8 mouse cellular contexts compared by ENCODE assay signal in genomic region chr5:45638806-45639714, GRCm38 (mm10). TPM values are rescaled to one million over a fixed set of nuclear protein-coding genes. Genes with fewer than 3 reads are reported as not detected.
DNase-seq lines count a peak whose midpoint lies in the region; ATAC-seq and TF ChIP-seq lines count a peak whose summit lies in the region.

TSS of gene Fam184b (minus strand) at chr5:45639614.

- peak; percentile 17 to 22 for DNase-seq in heart, adult 2 months
- no peak for DNase-seq in heart, adult 9 months (ENCODE audit: low spot score in 2 of 2)
- DNase-seq in limb, embryonic 14.5 days (ENCODE audit: low spot score) = peak; percentile 19
- DNase-seq in midbrain, embryonic 14.5 days = peak; percentile 90

- no peaks in the 10 kb centered on the region for H3K79me2 ChIP-seq in heart, adult 2 months (replicated peaks; ENCODE audit: control insufficient read depth, insufficient read depth, low read length)

- H3K36me3 ChIP-seq in heart, adult 2 months (ENCODE audit: control insufficient read depth, insufficient read depth, low read length) = no peaks in the 10 kb centered on the region
- H3K36me3 ChIP-seq in heart, embryonic 12.5 days = no peaks in the 10 kb centered on the region
- no peaks in the 10 kb centered on the region for H3K36me3 ChIP-seq in kidney, embryonic 16.5 days (ENCODE audit: insufficient read depth, low read length)
- H3K36me3 ChIP-seq in limb, embryonic 14.5 days (ENCODE audit: control insufficient read depth, insufficient read depth, low read length) = no peaks in the 10 kb centered on the region
- H3K36me3 ChIP-seq in midbrain, embryonic 14.5 days (ENCODE audit: control insufficient read depth, insufficient read depth, low read length) = no peaks in the 10 kb centered on the region
- no peaks in the 10 kb centered on the region for H3K36me3 ChIP-seq in stomach, embryonic 14.5 days (ENCODE audit: control insufficient read depth, insufficient read depth, low read length)

- TF ChIP-seq EP300 in heart, adult 2 months (IDR thresholded peaks at IDR 0.05; ENCODE audit: insufficient read depth, low read depth, low read length) = no peak

- no peaks in the 10 kb centered on the region for H3K27me3 ChIP-seq in heart, adult 2 months (ENCODE audit: control insufficient read depth, insufficient read depth, low read length)
- H3K27me3 ChIP-seq in heart, embryonic 12.5 days (replicated peaks) = peaks cover 23% of the 10 kb centered on the region
- peaks cover 12% of the 10 kb centered on the region; the same call in 1 of the 2 replicates for H3K27me3 ChIP-seq in kidney, embryonic 16.5 days (ENCODE audit: insufficient read depth, low read length)
- H3K27me3 ChIP-seq in limb, embryonic 14.5 days (ENCODE audit: control insufficient read depth, insufficient read depth, low read length) = no peaks in the 10 kb centered on the region
- no peaks in the 10 kb centered on the region for H3K27me3 ChIP-seq in midbrain, embryonic 14.5 days (ENCODE audit: control insufficient read depth, insufficient read depth, low read length)
- H3K27me3 ChIP-seq in stomach, embryonic 14.5 days (ENCODE audit: control insufficient read depth, insufficient read depth, low read length) = no peaks in the 10 kb centered on the region

- H3K9ac ChIP-seq in heart, adult 2 months (ENCODE audit: low read depth, low read length) = no peak within 1 kb of the TSS
- H3K9ac ChIP-seq in heart, embryonic 12.5 days = peak within 1 kb of the TSS; percentile 68
- peak within 1 kb of the TSS; percentile 66 for H3K9ac ChIP-seq in kidney, embryonic 16.5 days (replicated peaks; ENCODE audit: low read length)
- peak within 1 kb of the TSS; percentile 56 for H3K9ac ChIP-seq in limb, embryonic 14.5 days (ENCODE audit: low read depth, low read length, severe bottlenecking)
- H3K9ac ChIP-seq in midbrain, embryonic 14.5 days (replicated peaks; ENCODE audit: low read length) = peak within 1 kb of the TSS; percentile 67
- H3K9ac ChIP-seq in stomach, embryonic 14.5 days (replicated peaks; ENCODE audit: low read depth, low read length) = peak within 1 kb of the TSS; percentile 45

- 2% methylated on average over 48 of the region's 48 CpGs for WGBS in heart, adult 2 months
- under 1% methylated on average over 48 of the region's 48 CpGs for WGBS in heart, embryonic 12.5 days
- WGBS in kidney, embryonic 16.5 days = under 1% methylated on average over 48 of the region's 48 CpGs
- WGBS in limb, embryonic 14.5 days = under 1% methylated on average over 47 of the region's 48 CpGs
- WGBS in midbrain, embryonic 14.5 days = under 1% methylated on average over 48 of the region's 48 CpGs
- WGBS in stomach, embryonic 14.5 days = 1% methylated on average over 48 of the region's 48 CpGs

- intact Hi-C loops in heart, adult 2 months (cut with DNase I) = no loop called here

- no peak within 1 kb of the TSS for H3K27ac ChIP-seq in heart, adult 2 months
- H3K27ac ChIP-seq in heart, embryonic 12.5 days (ENCODE audit: poor library complexity, severe bottlenecking) = no peak within 1 kb of the TSS
- no peak within 1 kb of the TSS for H3K27ac ChIP-seq in kidney, embryonic 16.5 days (ENCODE audit: low read length)
- H3K27ac ChIP-seq in limb, embryonic 14.5 days (replicated peaks; ENCODE audit: low read depth, low read length) = no peak within 1 kb of the TSS
- H3K27ac ChIP-seq in midbrain, embryonic 14.5 days (replicated peaks; ENCODE audit: low read depth, low read length) = peak within 1 kb of the TSS; percentile 46
- no peak within 1 kb of the TSS; the same call in 1 of the 2 replicates for H3K27ac ChIP-seq in stomach, embryonic 14.5 days (ENCODE audit: low read length)

- peak within 1 kb of the TSS; percentile 29 for H3K4me3 ChIP-seq in heart, adult 2 months
- peak within 1 kb of the TSS; percentile 77 for H3K4me3 ChIP-seq in heart, embryonic 12.5 days
- peak within 1 kb of the TSS; percentile 66 for H3K4me3 ChIP-seq in kidney, embryonic 16.5 days (ENCODE audit: low read length)
- H3K4me3 ChIP-seq in limb, embryonic 14.5 days (replicated peaks; ENCODE audit: low read length) = peak within 1 kb of the TSS; percentile 62
- H3K4me3 ChIP-seq in midbrain, embryonic 14.5 days (replicated peaks; ENCODE audit: low read depth, low read length) = peak within 1 kb of the TSS; percentile 58
- H3K4me3 ChIP-seq in stomach, embryonic 14.5 days (ENCODE audit: low read depth, low read length) = peak within 1 kb of the TSS; percentile 54

- H3K4me1 ChIP-seq in heart, adult 2 months (ENCODE audit: control insufficient read depth, insufficient read depth, low read length) = no peaks in the 10 kb centered on the region
- H3K4me1 ChIP-seq in heart, embryonic 12.5 days (replicated peaks) = peaks cover 6% of the 10 kb centered on the region
- peaks cover 12% of the 10 kb centered on the region for H3K4me1 ChIP-seq in kidney, embryonic 16.5 days (ENCODE audit: insufficient read depth, low read length)
- no peaks in the 10 kb centered on the region for H3K4me1 ChIP-seq in limb, embryonic 14.5 days (ENCODE audit: control insufficient read depth, insufficient read depth, low read length)
- H3K4me1 ChIP-seq in midbrain, embryonic 14.5 days (ENCODE audit: control insufficient read depth, insufficient read depth, low read length) = peaks cover 6% of the 10 kb centered on the region; the same call in 1 of the 2 replicates
- H3K4me1 ChIP-seq in stomach, embryonic 14.5 days (ENCODE audit: control insufficient read depth, insufficient read depth, low read length) = no peaks in the 10 kb centered on the region

- TF ChIP-seq CTCF in heart, adult 2 months (IDR thresholded peaks at IDR 0.05) = no peak

- no peak for TF ChIP-seq POLR2A in heart, adult 2 months (IDR thresholded peaks at IDR 0.05; ENCODE audit: insufficient read depth, low read depth, low read length)
- TF ChIP-seq POLR2A in limb, embryonic 14.5 days (IDR thresholded peaks at IDR 0.05; ENCODE audit: borderline replicate concordance, extremely low read depth, insufficient read depth, insufficient read length) = no peak

- peak; percentile 80 for ATAC-seq in common myeloid progenitor, adult 5-6 weeks (replicated peaks; ENCODE audit: low read depth, poor library complexity, severe bottlenecking)
- peak; percentile 53 for ATAC-seq in heart, embryonic 12.5 days (ENCODE audit: insufficient number of reproducible peaks, low FRiP score)
- ATAC-seq in kidney, embryonic 16.5 days (ENCODE audit: low FRiP score, low TSS enrichment) = peak; percentile 88
- peak; percentile 55 for ATAC-seq in limb, embryonic 14.5 days (ENCODE audit: low FRiP score, low read depth)
- ATAC-seq in midbrain, embryonic 14.5 days (ENCODE audit: low FRiP score, low TSS enrichment) = peak; percentile 95
- ATAC-seq in stomach, embryonic 14.5 days (ENCODE audit: insufficient number of reproducible peaks, insufficient read depth, low FRiP score, low read depth) = peak; percentile 81

- H3K9me3 ChIP-seq in heart, embryonic 12.5 days (replicated peaks) = no peaks in the 10 kb centered on the region
- H3K9me3 ChIP-seq in kidney, embryonic 16.5 days (ENCODE audit: low read length) = no peaks in the 10 kb centered on the region
- H3K9me3 ChIP-seq in limb, embryonic 14.5 days (ENCODE audit: control insufficient read depth, low read length) = no peaks in the 10 kb centered on the region
- no peaks in the 10 kb centered on the region for H3K9me3 ChIP-seq in midbrain, embryonic 14.5 days (ENCODE audit: control insufficient read depth, low read length)
- H3K9me3 ChIP-seq in stomach, embryonic 14.5 days (ENCODE audit: control insufficient read depth, low read depth, low read length) = no peaks in the 10 kb centered on the region

- peak within 1 kb of the TSS; percentile 99 for H3K4me2 ChIP-seq in heart, embryonic 12.5 days
- peak within 1 kb of the TSS; percentile 99 for H3K4me2 ChIP-seq in kidney, embryonic 16.5 days (replicated peaks; ENCODE audit: low read depth, low read length)
- peak within 1 kb of the TSS; percentile 97 for H3K4me2 ChIP-seq in limb, embryonic 14.5 days (replicated peaks; ENCODE audit: low read depth, low read length, severe bottlenecking)
- peak within 1 kb of the TSS; percentile 87 for H3K4me2 ChIP-seq in midbrain, embryonic 14.5 days (ENCODE audit: low read length)
- peak within 1 kb of the TSS; percentile 99 for H3K4me2 ChIP-seq in stomach, embryonic 14.5 days (replicated peaks; ENCODE audit: low read depth, low read length)

RNA-seq across cellular contexts. Expression of gene Fam184b, which starts in this region (rescaled TPM):
- total RNA-seq in heart, adult 2 months (2021) = under 1 TPM in 1 of 2 experiments, not detected in 1; 0.07 TPM
- not detected in 2 replicates for polyA plus RNA-seq in heart, adult 2 months (2012; rRNA removed)
- total RNA-seq in common myeloid progenitor, adult 5-6 weeks (2017) = 0.05 TPM in 1 of 2 replicates, not detected in the other
- 0.23 and 0.28 TPM in 2 replicates for polyA plus RNA-seq in heart, embryonic 12.5 days (2016; fragmentation: Nextera tagmentation; extraction: Ambion mirVana)
- 1.5 and 1.7 TPM in 2 replicates for polyA plus RNA-seq in kidney, embryonic 16.5 days (2015; fragmentation: Nextera tagmentation; extraction: Ambion mirVana)
- polyA plus RNA-seq in limb, embryonic 14.5 days (2012; rRNA removed) = 1.5 and 1.6 TPM in 2 replicates
- polyA plus RNA-seq in limb, embryonic 14.5 days (2014; fragmentation: Nextera tagmentation; extraction: Ambion mirVana) = 2.9 and 3.1 TPM in 2 replicates
- polyA plus RNA-seq in midbrain, embryonic 14.5 days (2014; fragmentation: Nextera tagmentation; extraction: Ambion mirVana) = 3.8 and 4.5 TPM in 2 replicates
- polyA plus RNA-seq in stomach, embryonic 14.5 days (2014; fragmentation: Nextera tagmentation; extraction: Ambion mirVana) = 4.0 TPM in 2 replicates

Comparison
In these comparisons a context has a peak if more than half of its experiments do, and no peak if none do; other contexts are left out.
1. Peak in DNase-seq and H3K4me3 ChIP-seq in heart, adult 2 months; RNA of the gene not detected or under 1 TPM.
2. Peak in ATAC-seq in common myeloid progenitor, adult 5-6 weeks; RNA of the gene not detected or under 1 TPM.
3. Peak in ATAC-seq, H3K4me3 ChIP-seq, H3K9ac ChIP-seq and H3K4me2 ChIP-seq in heart, embryonic 12.5 days; RNA of the gene not detected or under 1 TPM.
4. DNase-seq: peak in limb, embryonic 14.5 days (single experiment) and midbrain, embryonic 14.5 days (single experiment); none in heart, adult 9 months (0 of 2).
5. Peak in every context shown above with its lines, with median percentiles within 50 percentile points of each other: H3K4me3 ChIP-seq, ATAC-seq and H3K4me2 ChIP-seq.